Mouse (Mus musculus) hindbrain, embryonic 11.5 days (tissue): Measurements from ENCODE around the gene Ccdc130. TPM values are rescaled to one million over a fixed set of nuclear protein-coding genes. Genes with fewer than 3 reads are reported as not detected.
A peak's percentile ranks its signal among the peaks of the same experiment; 100 is the strongest.

Source experiments
- ATAC-seq: fragments of 200-750 bp; cut with Nextera tagmentation; 2 replicates; pipeline ENCODE4 v1.8.0; 2017; ENCODE audit warnings: mild to moderate bottlenecking, moderate TSS enrichment, moderate library complexity; ENCODE audit not compliant: low FRiP score
- DNase-seq: peaks from one replicate; pipeline ENCODE4 v3.0.0-alpha.2; 2015; ENCODE audit warnings: low spot score
- H3K27ac ChIP-seq: fragments of 300-500 bp; sonication (generic); 2 replicates; pipeline ENCODE4 v1.5.1; 2014; ENCODE audit warnings: mild to moderate bottlenecking, low read depth, low read length
- H3K27me3 ChIP-seq: fragments of 300-500 bp; sonication (generic); 2 replicates; pipeline ENCODE4 v1.6.1; 2014; ENCODE audit warnings: mild to moderate bottlenecking, low read length, moderate library complexity, mixed read lengths; ENCODE audit not compliant: control insufficient read depth, insufficient read depth
- H3K36me3 ChIP-seq: fragments of 300-500 bp; sonication (generic); 2 replicates; pipeline ENCODE4 v1.6.1; 2014; ENCODE audit warnings: mild to moderate bottlenecking, low read length, moderate library complexity, mixed read lengths; ENCODE audit not compliant: control insufficient read depth, insufficient read depth
- H3K4me1 ChIP-seq: fragments of 300-500 bp; sonication (generic); replicated peaks from 2 replicates; pipeline ENCODE4 v1.6.1; 2014; ENCODE audit warnings: low read length, mixed read lengths; ENCODE audit not compliant: control insufficient read depth, insufficient read depth
- H3K4me2 ChIP-seq: fragments of 300-500 bp; sonication (generic); replicated peaks from 2 replicates; pipeline ENCODE4 v1.6.1; 2014; ENCODE audit warnings: mild to moderate bottlenecking, low read depth, low read length
- H3K4me3 ChIP-seq: fragments of 300-500 bp; sonication (generic); 2 replicates; pipeline ENCODE4 v1.5.1; 2014; ENCODE audit warnings: low read depth, low read length
- H3K9ac ChIP-seq: fragments of 300-500 bp; sonication (generic); 2 replicates; pipeline ENCODE4 v1.6.1; 2014; ENCODE audit warnings: low read depth, low read length
- H3K9me3 ChIP-seq: fragments of 300-500 bp; sonication (generic); 2 replicates; pipeline ENCODE4 v1.6.1; 2016; ENCODE audit warnings: low read length; ENCODE audit not compliant: control insufficient read depth
- WGBS: fragments of 180-500 bp; shearing (Covaris S2); extraction: QIAGEN DNeasy Blood & Tissue Kit; methylation state at CpG from one replicate; pipeline ENCODE4 v1.1.7; 2014; 5-methylcytosine and 5-hydroxymethylcytosine counted together
- polyA plus RNA-seq: library from polyadenylated mRNA; unstranded; fragments of >200 nt; fragmentation: Nextera tagmentation; extraction: Ambion mirVana; gene quantifications from 2 replicates; pipeline ENCODE4 v1.2.1, GENCODE M21; 2014

Gene Ccdc130
- polyA plus RNA-seq, 1 experiment from 2014 or later = 21.3 TPM

- no peak overlapping the region for H3K9ac ChIP-seq
- DNase-seq = peak; percentile 20
- H3K27me3 ChIP-seq = no peaks in the 10 kb centered on the region
- ATAC-seq = no peak
- H3K36me3 ChIP-seq = no peaks in the 10 kb centered on the region
- no peaks in the 10 kb centered on the region for H3K4me1 ChIP-seq
- no peak overlapping the region for H3K4me2 ChIP-seq
- H3K27ac ChIP-seq = no peak overlapping the region
- no peaks in the 10 kb centered on the region for H3K9me3 ChIP-seq
- no peak overlapping the region for H3K4me3 ChIP-seq
- WGBS = 33% methylated on average over 9 of the region's 9 CpGs
Measured at GRCm38 (mm10) chr8:84284608-84285063, 14.5 kb upstream of the Ccdc130 start.

GRCm38 (mm10) chr8:84280777-84281176 lies 10.6 kb upstream of the Ccdc130 start:
- WGBS = 83% methylated on average over 10 of the region's 10 CpGs
- Histone ChIP-seq H3K9me3 (no peaks in the 10 kb centered on the region), H3K36me3 (no peaks in the 10 kb centered on the region), H3K4me3 (no peak overlapping the region), H3K4me2 (no peak overlapping the region), H3K4me1 (no peaks in the 10 kb centered on the region), H3K9ac (no peak overlapping the region), H3K27ac (no peak overlapping the region), H3K27me3 (no peaks in the 10 kb centered on the region)
- DNase-seq (no peak), ATAC-seq (no peak)

GRCm38 (mm10) chr8:84276447-84276846 lies 6.3 kb upstream of the Ccdc130 start:
- H3K27ac ChIP-seq = no peak overlapping the region
- 43% methylated on average over 1 of the region's 1 CpGs for WGBS

GRCm38 (mm10) chr8:84273968-84274367 lies 3.8 kb upstream of the Ccdc130 start:
- ATAC-seq (no peak), DNase-seq (no peak)
- no peak overlapping the region for H3K4me3 ChIP-seq
- no peaks in the 10 kb centered on the region for H3K4me1 ChIP-seq
- no peak overlapping the region for H3K27ac ChIP-seq
- H3K9me3 ChIP-seq = no peaks in the 10 kb centered on the region
- H3K36me3 ChIP-seq = no peaks in the 10 kb centered on the region
- no peak overlapping the region for H3K9ac ChIP-seq
- 82% methylated on average over 3 of the region's 3 CpGs for WGBS
- no peak overlapping the region for H3K4me2 ChIP-seq
- H3K27me3 ChIP-seq = no peaks in the 10 kb centered on the region

More at GRCm38 (mm10) chr8:84276447-84276846, 6.3 kb upstream of the Ccdc130 start:
- H3K9ac ChIP-seq = no peak overlapping the region
- H3K9me3 ChIP-seq = no peaks in the 10 kb centered on the region
- ATAC-seq = no peak
- H3K27me3 ChIP-seq = no peaks in the 10 kb centered on the region
- no peaks in the 10 kb centered on the region for H3K4me1 ChIP-seq
- H3K36me3 ChIP-seq = no peaks in the 10 kb centered on the region
- H3K4me3 ChIP-seq = no peak overlapping the region
- no peak overlapping the region for H3K4me2 ChIP-seq
- no peak for DNase-seq

- no peak for DNase-seq
- Histone ChIP-seq H3K36me3 (no peaks in the 10 kb centered on the region), H3K27ac (no peak overlapping the region), H3K4me1 (no peaks in the 10 kb centered on the region), H3K27me3 (no peaks in the 10 kb centered on the region), H3K4me3 (no peak overlapping the region), H3K4me2 (no peak overlapping the region), H3K9ac (no peak overlapping the region), H3K9me3 (no peaks in the 10 kb centered on the region)
- no peak for ATAC-seq
- WGBS = 84% methylated on average over 4 of the region's 4 CpGs
Measured at GRCm38 (mm10) chr8:84272302-84272701, 2.1 kb upstream of the Ccdc130 start.

- DNase-seq = no peak
- H3K9ac ChIP-seq = no peak overlapping the region
- H3K4me1 ChIP-seq = 0 out of 2 replicates have a peak, but pooled peaks cover 5% of the 10 kb centered on the region
- ATAC-seq = no peak
- H3K27ac ChIP-seq = no peak overlapping the region
- H3K36me3 ChIP-seq = peaks cover 3% of the 10 kb centered on the region; the same call in 1 of the 2 replicates
- no peaks in the 10 kb centered on the region for H3K9me3 ChIP-seq
- no peak overlapping the region for H3K4me2 ChIP-seq
- no peaks in the 10 kb centered on the region for H3K27me3 ChIP-seq
- H3K4me3 ChIP-seq = no peak overlapping the region
- 91% methylated on average over 4 of the region's 4 CpGs for WGBS
Measured at GRCm38 (mm10) chr8:84261098-84261497, 9.1 kb downstream of the Ccdc130 start.

GRCm38 (mm10) chr8:84256822-84257610 lies 13.2 kb downstream of the Ccdc130 start, which contains the start of gene Mri1:
Gene Mri1 (minus strand): TSS chr8:84257326.
- ATAC-seq = peak; percentile 85
- H3K27ac ChIP-seq = peak within 1 kb of the TSS; percentile 84
- DNase-seq = peak; percentile 96
- H3K4me2 ChIP-seq = peak within 1 kb of the TSS; percentile 94
- peak within 1 kb of the TSS; percentile 74 for H3K9ac ChIP-seq
- H3K4me3 ChIP-seq = peak within 1 kb of the TSS; percentile 72
- no peaks in the 10 kb centered on the region for H3K9me3 ChIP-seq
- H3K36me3 ChIP-seq = peaks cover 6% of the 10 kb centered on the region
- H3K27me3 ChIP-seq = no peaks in the 10 kb centered on the region
- WGBS = under 1% methylated on average over 62 of the region's 64 CpGs
- 0 out of 2 replicates have a peak, but pooled peaks cover 5% of the 10 kb centered on the region for H3K4me1 ChIP-seq

- WGBS = 17% methylated on average over 6 of the region's 6 CpGs
- ATAC-seq = peak; percentile 28; the same call in 1 of the 2 replicates
Measured at GRCm38 (mm10) chr8:84256458-84256821, 13.7 kb downstream of the Ccdc130 start.

More at GRCm38 (mm10) chr8:84256458-84256821, 13.7 kb downstream of the Ccdc130 start:
- H3K27ac ChIP-seq = peak overlapping the region; percentile 84; the same call in 1 of the 2 replicates
- no peaks in the 10 kb centered on the region for H3K9me3 ChIP-seq
- peak overlapping the region; percentile 74 for H3K9ac ChIP-seq
- DNase-seq = peak; percentile 60
- H3K4me2 ChIP-seq = peak overlapping the region; percentile 94
- H3K4me1 ChIP-seq = 0 out of 2 replicates have a peak, but pooled peaks cover 5% of the 10 kb centered on the region
- peak overlapping the region; percentile 72 for H3K4me3 ChIP-seq
- peaks cover 6% of the 10 kb centered on the region; the same call in 1 of the 2 replicates for H3K36me3 ChIP-seq
- no peaks in the 10 kb centered on the region for H3K27me3 ChIP-seq
